Mouse (Mus musculus): Measurements from ENCODE around the gene Ms4a4c.

- TF ChIP-seq ZNF384 (IDR thresholded peaks at IDR 0.05; ENCODE audit: low read depth, low read length) (no peak), ZC3H11A (IDR thresholded peaks at IDR 0.05; ENCODE audit: borderline replicate concordance, low read depth, low read length) (no peak), CHD2 (IDR thresholded peaks at IDR 0.05; ENCODE audit: low read depth, low read length) (no peak), HCFC1 (IDR thresholded peaks at IDR 0.05; ENCODE audit: borderline replicate concordance, insufficient read depth, low read length) (no peak)
Measured at GRCm38 (mm10) chr19:11371181-11371580, 33.4 kb upstream of the Ms4a4c start.
